Mouse (Mus musculus): ENCODE data around the gene Fkbp8.

Fkbp8 gene

DNA sequence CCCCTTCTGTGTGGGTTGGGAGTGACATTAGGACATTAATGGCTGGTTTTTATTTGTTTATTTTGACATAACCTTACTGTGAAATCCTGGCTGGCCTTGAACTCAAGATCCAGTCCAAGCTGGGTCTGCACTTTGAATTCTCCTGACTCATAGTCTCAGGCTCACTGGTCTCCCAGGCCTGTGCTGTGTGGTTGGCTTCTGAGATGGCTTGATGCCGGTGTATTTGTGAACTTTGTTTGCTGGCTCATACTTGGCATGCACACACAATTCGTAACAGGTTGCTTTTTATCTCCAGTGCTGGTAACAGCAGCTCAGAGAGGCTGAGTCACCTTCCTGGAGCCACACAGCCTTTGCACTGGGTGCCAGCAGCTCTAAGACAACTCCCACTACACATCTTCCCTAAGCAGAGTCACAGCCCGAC, 2.2 kb downstream of the Fkbp8 start:
- DNase-seq, result no peak

DNA sequence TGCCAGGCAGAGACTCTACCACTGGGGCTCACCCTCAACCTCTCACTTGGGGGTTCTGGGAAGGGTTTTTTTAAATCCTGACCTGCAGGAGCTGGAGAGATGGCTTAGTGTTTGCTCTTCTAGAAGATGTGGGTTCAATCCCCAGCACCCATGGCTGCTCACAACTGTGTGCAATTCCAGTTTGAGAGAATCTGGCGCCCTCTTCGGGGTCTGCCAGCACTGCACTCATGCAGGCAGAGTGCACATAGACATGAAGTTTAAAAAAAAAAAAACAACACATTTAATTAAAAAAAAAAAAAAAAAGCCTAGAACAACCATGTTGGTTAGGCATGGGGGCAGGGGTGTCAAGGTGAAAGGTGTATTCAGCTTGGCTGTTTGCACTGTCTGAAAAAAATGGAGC, 2.8 kb downstream of the Fkbp8 start:
- DNase-seq, result no peak

DNA sequence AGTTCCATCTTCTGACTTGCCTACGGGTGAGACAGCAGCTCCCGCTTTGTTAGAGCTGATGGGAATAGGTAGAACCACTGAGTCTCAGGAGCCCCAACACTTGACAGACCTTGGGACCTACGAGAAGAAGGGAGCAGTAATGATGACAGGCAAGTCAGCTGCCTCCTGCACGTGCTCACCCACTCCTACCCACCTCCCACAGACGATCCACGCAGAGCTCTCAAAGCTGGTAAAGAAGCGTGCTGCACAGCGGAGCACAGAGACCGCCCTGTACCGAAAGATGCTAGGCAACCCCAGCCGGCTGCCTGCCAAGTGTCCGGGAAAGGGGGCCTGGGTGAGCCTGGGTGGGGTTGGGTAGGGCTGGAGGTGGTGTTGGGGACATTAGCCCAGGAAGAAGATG, 6.8 kb downstream of the Fkbp8 start:
- DNase-seq, result no peak

DNA sequence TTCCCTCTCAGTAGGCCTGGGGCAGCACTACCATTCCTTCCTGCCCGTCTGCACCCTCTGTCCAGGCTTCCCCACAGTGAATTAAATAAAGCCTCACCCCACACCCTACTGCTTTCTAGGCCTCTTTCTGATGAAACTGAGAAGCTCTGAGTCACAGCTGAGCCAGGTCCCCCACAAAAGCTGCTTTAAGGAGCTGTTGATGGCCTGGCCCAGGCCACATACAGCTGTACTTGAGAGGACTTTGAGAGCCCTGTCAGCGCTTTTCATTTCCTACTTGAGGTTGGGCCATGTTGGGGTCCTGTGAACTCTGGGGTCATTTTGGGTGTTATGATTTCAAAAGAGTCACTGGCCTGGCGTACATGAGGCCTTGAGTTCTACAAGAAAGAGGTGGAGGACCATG, 7.7 kb downstream of the Fkbp8 start:
- no peak for DNase-seq

DNA sequence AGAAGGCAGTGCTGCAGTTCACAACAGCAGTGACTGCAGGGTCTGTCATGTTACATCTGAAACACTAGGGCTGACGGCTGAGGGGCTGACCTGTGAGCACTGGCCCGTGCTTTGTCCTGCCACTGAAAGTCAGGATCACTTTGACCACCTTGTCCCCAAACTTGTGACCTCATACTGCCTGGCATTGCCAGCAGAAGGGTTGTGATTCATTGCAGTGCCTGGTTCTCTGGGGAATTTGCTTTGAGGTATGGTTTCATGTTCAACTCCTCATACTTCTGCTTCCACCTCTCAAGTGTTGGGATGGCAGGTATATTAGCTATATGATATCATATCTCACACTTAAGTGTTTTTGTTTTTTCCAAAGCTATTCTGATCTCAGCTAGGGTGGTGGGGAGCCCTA, 8.2 kb downstream of the Fkbp8 start:
- no peak for DNase-seq

DNA sequence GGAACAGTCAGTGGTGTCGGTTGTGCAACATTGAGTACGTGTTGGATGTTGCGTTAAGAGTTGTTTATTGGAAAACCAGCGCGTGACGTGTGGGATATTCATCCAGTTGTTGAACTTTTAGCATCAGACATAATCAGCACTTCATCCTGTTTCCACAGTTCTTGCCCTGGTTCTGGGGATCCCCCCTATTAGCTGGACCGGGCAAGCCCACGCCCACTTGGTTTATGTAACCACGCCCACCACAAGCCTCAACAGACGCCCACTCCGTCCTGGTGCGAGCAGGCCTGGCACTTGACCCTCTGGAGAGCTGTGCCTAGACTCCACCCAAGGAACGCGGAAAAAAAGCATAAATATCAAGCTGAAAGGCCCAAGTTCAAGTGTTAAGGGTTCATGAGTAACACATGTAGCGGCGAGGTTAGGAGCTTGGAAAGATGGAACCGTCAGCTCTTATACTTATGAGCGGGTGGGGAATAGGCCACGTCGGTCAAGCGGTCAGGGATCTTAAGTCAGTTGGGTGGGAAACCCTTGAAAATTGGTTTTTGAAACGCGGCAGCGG, 10.6 kb downstream of the Fkbp8 start:
- DNase-seq, result peak in 1 of 2 experiments; percentile 58

DNA sequence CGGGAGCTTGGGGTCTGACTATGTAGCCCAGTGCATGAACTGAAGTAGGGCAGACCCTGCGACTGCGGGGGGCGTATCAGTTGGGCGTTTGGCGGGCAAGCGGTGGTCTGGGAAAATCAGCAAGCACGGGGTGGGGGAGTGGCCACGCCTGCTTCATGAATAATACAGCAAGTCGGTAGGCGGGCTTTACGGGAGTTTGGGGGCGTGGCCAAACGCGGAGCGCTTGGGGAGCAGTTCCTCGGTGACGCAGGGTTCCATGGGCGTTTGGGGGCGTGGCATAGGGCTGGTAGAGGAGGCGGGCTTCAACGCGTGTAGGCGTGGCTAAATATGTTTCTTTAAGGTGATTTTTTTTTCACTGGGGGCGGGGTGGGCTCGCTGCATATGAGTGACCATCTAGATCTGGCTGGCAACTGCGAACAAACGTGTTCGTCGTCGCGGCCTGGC, 11.1 kb downstream of the Fkbp8 start:
- DNase-seq, result peak; percentile 99 to 100

DNA sequence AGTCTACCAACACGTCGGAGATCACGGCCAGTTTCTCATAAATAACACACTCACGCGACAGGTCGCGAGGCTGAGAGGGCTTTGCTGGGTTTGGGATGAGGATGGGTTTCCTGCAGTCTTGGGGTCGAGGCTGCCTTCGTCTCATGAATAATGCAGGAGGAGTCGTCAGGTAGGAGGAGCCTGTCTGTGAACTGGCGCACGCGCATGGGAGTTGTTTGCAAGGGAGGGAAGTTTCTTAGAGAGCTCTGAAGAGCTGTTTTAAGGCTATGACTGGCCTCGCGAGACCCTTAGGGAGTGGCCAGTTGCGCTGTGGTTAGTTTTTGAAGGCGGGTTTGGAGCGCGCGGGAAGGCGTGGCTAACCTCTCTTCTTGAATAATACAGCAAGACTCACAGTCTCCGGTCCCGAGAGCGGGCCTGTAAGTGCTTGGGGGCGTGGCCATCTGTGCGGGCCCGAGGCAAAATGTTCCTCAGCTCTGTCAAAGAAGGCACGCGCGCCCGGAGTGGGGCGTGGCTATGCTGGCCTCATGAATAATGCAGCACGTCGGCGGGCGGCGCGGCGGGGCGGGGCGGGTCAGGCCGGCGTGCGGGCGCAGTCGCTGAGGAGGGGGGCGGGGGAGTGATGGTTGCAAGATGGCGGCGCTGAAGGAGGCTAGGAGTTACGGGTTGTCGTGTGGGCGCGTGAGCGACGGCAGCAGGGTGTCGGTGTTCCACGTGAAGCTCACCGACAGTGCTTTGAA, 11.7 kb downstream of the Fkbp8 start, which contains the start of gene Ell:
Gene Ell (plus strand): TSS at position 381 of the 737 bp plus-strand sequence.
- DNase-seq, result peak; percentile 100

DNA sequence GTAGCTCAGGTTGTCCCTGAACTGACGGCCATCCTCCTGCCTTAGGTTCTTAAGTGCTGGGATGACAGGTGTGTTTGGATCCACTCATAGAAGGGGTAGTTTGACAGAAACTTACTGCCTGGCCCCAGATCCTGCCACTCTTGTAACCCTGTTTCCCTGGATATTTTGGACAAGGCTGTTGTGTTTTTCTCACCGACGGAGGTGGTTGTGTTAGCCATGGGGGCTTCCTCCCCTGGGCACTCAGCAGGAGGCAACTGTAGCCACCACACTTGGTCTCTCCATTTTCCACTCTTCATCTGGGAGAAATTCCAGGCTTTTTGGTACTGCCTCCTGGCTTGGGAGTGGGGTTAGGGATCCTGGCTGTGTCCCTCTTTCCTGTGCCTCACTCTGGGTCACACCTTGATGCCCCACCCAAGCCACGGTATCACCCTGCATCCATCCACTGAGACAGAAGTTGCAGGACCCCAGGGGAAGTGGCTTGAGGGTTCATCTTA, 12.5 kb downstream of the Fkbp8 start:
- DNase-seq, result peak in 1 of 2 experiments; percentile 35

DNA sequence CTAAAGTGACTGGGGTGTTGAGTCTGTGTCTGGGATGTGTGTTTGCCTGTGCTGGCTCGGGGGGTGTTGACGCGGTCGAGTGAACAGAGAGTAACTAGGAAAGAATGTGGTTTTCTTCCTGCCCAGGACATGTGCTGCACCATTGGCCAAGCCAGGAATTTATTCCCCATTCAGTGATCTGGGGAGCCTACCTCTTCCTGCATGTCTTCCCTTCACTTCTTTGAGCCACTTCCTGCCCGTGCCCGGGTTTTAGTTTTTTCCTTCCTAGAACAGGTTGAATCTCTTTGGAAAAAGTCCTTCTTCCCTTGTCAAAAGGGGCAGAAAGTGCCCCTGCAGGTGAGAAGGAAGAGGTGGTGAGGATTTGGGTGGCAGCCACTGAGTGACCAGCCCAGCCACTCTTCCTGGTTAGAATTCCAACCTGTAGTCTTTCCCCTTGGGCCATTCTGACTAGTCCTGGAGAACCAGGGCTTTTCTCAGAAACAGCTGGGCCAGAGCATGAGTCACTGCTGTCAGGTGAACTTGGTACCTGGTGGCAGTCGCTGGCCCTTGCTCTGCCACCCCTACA, 13.1 kb downstream of the Fkbp8 start:
- DNase-seq, result no peak

DNA sequence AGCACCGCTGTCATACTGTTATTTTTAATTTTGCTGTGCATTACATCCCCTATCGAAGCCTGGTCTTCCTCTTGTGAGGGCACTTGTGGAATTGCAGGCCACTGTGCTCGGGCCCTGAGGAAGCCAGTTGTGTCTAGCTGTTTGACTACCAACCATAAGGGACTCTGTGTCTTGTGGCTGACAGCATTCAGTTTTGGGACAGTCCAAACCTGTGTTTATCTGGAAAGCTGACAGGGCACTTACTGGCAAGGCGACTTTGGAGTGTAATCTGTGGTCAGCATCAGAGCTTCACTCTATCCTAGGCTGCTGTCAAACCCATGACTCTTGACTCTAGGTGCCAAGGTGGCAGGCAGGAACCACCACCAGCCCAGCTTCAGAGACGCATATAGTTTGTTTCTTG, 13.6 kb downstream of the Fkbp8 start:
- DNase-seq, result no peak

DNA sequence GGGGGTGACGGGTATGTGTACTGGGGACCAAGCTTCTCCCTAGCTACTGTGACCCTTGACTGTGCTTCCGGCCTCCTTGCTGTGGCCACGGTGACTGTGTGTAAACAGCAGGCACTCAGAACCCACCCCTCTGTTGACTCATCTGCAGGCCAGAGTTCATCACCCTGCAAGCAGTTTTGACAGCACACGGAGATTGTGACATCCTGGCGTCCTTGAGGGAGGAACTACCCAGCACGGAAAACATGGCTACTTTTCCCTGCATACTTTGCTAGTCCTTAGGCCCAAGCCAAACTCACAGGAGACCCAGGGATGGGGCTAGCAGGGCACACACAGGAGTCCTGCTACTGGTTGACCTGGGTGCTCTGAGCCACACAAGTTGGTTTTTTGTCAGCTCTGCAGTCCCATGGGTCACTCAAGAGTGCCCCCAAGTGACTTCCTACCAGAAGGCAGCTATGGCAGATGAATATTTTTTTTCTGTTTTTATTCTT, 16.7 kb downstream of the Fkbp8 start:
- peak in 1 of 2 experiments; percentile 26 for DNase-seq

DNA sequence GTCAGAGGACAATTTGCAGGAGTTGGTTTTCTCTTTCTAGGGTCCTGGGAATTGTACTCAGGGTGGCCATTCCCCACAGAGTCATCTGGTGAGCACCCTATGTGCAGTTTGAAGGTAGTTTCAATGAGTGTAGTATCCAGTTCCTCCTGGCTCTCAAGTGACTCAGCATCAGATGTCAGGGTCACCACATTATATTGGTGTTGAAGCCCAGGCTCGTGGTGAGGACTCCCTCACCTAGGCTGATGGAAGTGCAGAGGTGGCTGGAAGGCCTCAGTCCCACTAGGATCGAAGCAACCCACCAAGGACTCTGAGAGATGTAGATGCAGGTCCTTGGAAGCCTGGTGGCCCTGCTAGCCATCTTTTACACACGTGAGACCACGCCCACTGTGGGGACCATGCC, 18.9 kb downstream of the Fkbp8 start:
- no peak for DNase-seq

DNA sequence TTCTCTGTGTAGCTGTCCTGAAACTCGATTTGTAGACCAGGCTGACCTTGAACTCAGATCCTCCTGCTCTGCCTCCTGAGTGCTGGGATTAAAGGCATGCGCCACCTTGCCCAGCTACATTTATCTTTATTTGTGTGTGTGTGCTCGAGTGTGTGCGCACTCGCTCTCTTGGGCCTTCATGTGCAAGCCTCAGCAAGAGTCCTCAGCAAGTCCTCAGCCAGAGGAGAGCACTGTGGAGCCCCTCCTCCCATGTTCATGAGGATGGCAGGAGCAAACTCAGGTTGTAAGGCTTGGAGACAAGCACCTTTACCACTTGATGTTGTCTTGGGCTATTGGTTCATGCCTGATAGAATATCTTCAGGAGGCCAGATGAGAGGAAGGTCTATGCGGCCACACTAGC, 20.2 kb downstream of the Fkbp8 start:
- DNase-seq, result no peak

DNA sequence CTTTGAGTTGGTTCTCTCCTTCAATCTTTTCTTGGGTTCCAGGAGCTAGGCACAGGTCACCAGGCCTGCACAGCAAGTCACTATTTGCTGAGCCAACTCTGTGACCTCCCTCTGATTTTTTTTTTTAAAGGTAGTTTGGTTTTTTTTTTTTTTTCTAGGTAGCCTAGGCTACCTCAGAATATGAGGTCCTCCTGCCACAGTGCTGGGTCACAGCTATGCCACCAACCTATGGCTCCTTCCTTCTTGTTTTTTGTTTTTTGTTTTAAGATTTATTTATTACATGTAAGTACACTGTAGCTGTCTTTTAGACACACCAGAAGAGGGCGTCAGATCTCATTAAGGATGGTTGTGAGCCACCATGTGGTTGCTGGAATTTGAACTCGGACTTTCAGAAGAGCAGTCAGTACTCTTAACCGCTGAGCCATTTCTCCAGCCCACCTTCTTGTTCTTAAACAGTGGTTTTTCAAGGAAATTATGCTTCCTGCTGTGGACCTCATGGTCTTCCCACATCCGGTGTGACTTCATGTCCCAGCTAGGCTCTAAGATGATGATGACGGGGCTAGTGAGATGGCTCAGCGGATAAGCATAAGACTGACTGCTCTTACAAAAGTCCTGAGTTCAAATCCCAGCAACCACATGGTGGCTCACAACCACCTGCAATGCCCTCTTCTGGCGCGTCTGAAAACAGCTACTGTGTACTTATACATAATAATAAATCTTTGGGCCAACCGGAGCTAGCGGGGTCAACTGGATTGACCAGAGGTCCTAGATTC, 22.1 kb downstream of the Fkbp8 start:
- DNase-seq, result no peak

DNA sequence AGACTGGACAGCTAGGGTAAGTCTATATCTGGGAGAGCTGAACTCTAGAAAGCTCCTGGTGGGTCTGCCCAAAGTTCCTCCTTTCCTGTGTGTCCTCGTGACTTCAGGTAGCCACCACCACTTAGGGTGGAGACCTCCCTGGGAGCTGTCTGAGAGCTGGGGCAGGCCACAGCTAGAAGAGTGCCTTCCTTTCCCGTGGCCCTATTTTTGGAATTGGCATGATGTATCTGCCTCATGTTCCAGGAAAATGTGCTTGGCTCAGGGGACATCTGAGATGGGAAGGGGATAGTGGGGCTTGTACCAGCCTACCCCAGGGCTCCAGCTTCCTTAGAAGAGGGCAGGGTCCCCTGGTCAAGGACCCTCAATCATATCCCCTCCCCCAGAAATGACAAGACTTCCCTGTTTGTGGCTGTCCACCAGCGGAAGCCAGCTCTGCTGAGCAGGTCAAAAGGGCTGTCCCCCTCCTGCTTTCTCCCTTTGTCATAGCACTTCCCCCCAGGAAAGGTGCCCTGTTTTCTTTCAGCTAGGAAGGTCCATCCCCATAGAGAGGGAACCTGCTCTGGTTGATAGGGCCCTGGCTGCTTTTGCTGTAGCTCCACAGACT, 24.1 kb downstream of the Fkbp8 start:
- no peak for DNase-seq

DNA sequence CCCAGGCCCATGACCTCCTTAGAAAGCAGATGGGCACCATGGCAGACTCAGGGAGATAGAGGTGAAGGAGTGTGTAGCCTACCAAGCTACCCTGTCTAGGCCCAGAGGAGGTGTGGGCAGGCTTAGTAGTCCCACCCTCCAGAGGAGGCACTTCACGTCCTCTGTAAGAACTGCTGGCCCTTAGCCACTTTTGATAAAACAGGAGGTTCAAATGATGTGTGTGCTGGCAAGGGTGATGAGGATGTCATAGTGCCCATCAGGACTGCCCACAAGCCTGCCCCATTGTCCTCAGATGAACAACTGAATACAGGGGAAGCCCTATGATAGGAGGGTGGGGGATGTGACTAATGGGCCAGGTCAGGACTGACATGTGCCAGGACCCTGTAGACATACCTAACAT, 25.3 kb downstream of the Fkbp8 start:
- no peak for DNase-seq

DNA sequence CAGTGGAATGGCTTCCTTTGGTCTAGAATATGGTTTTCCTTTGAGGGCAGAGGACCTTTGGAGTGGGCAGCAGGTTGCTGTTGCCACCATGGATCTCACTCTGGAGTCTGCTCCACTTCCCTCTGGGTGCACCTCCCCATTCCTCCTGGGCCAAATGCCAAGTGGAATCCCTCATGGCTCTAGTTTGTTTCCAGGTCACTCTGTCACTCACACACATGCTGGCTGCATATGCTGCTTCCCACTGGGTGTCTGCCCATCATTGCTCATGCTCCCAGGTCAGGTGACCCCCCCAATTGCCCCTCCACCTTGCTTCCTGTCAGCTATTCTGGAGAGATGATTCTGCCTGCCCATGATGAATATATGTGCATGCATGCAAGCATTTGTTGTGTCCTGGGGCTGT, 26.2 kb downstream of the Fkbp8 start:
- no peak for DNase-seq

DNA sequence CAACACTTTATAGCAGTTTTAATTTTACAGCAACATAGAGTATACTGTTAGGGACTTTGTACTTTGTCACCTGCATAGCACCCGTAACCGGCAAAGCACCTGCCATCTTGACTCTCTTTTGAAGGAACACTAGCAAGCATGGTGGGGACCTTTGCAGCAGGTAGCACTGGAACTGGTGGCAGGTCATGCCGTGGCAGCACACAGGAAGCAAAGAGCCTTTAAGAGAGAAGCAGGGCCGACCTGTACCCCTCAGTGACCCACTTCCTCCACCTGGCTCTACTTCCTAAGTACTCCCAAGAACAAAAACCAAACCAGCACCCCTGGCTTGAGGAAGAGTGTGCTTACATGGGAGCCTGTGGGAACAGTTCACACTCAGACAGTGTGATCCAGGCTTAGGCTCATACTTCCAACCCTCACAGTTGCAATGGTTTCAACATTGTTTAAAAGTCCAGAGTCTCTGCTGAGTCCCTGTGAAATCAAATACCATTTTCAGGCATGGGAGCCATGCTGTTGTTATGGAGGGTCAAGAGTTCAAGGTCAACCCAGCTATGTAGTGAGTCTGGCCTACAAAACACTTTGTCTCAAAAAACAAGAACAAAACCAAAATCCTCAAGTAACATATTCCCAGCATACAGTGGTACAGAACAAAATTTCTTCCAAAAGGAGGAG, 27.7 kb downstream of the Fkbp8 start:
- DNase-seq, result peak in 1 of 2 experiments; percentile 49

DNA sequence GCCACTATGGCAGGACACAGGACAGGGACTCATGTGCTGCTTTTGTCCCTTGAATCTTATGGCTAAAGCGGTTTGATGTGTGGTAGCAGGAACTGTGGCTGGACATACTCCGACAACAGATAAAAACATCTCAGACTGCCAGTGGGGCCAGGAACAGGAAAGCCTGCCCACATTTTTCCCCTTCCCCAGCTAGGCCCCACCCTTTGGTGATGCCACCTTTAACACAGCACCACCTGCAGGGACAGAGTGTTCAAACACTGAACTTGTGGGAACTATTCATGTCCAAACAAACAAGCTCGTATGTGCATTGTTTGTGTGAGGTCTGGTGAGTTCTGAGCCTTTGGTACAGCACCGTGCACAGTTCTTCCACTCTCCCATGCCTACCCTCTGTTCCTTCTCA, 30.8 kb downstream of the Fkbp8 start:
- peak; percentile 71 to 79 for DNase-seq

DNA sequence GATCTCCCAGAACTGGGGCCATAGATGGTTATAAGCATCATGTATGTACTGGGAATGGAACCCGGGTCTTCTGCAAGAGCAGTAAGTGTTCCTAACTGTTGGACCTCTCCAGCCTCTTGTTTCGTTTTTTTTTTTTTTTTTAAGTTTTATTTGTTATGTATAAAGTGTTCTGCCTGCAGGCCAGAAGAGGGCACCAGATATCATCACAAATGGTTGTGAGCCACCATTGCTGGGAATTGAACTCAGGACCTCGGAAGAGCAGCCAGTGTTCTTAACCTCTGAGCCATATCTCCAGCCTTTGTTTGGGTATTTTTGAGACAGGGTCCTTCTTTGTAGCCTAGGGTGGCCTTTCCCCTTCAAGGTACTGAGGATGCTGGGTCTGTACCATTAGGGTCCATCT, 31.5 kb downstream of the Fkbp8 start:
- no peak for DNase-seq

DNA sequence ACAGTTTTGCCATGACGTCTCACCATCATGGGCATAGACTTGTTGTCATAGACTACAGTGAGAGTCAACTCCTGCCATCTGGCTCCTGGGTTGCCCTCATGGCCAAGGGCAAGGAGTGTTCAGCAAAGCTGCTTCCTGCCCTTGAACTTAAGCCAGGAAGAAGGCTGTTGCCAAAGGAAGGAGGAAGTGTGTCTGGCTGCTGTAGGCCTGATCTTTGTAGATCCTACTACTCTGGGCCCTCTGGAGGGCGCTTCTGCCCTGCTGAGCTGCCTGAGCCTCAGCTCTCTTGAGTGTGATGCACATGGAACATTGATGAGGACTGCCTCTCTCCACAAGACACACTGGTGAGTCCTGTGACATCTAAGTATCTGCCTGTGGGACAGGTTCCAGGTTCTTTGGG, 32.6 kb downstream of the Fkbp8 start:
- peak; percentile 36 to 56 for DNase-seq

All from thymus, postnatal 36 days (tissue).